Mouse (Mus musculus): ENCODE measurements around the gene Defb46. TPM values are rescaled to one million over a fixed set of nuclear protein-coding genes. Genes with fewer than 3 reads are reported as not detected.

Defb46 gene
- polyA plus RNA-seq (2015; fragmentation: Nextera tagmentation; extraction: Ambion mirVana) = not detected in 2 replicates

DNA sequence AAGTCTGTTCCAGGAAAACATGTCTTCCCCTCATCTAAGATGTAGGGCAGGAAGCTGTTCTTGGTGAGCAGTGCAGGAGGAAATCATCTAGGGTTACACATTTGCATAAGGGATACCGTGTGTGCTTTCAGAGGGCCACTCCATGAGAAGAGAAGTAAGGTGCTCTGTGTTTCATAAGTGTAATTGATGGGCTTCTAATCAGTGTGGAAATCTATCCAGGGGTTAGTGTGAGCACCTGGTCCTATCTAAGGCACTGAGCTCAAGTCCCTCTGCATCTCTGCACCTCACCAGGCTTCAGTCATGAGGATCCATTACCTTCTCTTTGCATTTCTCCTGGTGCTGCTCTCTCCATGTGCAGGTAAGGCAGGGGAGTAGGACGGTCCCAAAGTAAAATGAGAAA lies at the start of gene Defb46:
Gene Defb46 (plus strand): TSS at position 301 of the 400 bp plus-strand sequence.
- Histone ChIP-seq H3K9ac (replicated peaks) (no peak within 1 kb of the TSS), H3K36me3 (no peaks in the 10 kb centered on the region), H3K27me3 (no peaks in the 10 kb centered on the region), H3K27ac (replicated peaks) (no peak within 1 kb of the TSS), H3K9me3 (no peaks in the 10 kb centered on the region), H3K4me3 (no peak within 1 kb of the TSS), H3K4me1 (no peaks in the 10 kb centered on the region), H3K4me2 (replicated peaks) (no peak within 1 kb of the TSS)
- no peak for ATAC-seq (replicated peaks)
- 81% methylated on average over 2 of the region's 2 CpGs for WGBS

DNA sequence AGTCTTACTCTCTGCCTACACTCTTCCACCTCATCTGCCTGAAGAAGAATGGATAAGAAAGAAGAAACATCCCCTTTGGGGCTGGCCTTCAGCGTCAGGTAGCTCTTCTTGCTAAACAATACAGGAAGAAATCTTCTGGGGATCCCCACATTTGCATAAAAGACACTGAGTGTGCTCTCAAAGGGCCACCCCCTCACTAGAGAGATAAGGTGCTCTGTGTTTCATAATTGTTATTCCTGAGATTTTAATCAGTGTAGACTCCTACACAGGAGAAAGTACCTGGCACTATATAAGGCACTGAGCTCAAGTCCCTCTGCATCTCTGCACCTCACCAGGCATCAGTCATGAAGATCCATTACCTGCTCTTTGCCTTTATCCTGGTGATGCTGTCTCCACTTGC lies 14.6 kb upstream of the Defb46 start, which contains the start of gene Defb6:
Gene Defb6 (plus strand): TSS at position 318 of the 400 bp plus-strand sequence.
- no peak for ATAC-seq (replicated peaks)

DNA sequence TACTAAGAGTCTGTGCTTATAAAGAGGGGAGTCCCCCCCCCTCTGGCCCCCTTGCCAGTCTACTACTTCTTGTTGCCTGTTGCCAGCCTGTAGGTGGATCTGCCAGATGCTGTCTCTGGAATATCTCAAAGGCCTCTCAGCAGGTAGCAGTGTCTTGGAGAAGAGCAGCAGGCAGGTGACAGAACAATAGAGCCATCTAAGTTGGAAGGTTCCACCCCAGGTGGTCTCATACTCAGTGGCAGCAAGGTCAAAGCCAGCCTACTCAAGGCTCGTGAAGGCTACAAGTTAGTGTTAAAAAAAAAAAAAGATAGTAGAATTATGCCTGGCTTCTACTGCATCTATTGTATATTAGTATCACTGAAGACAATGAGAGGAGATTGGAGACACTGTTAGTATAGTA lies 1.6 kb upstream of the Defb46 start:
- Histone ChIP-seq H3K9ac (replicated peaks) (no peak overlapping the region), H3K36me3 (no peaks in the 10 kb centered on the region), H3K4me2 (replicated peaks) (no peak overlapping the region), H3K27ac (replicated peaks) (no peak overlapping the region), H3K4me1 (no peaks in the 10 kb centered on the region), H3K4me3 (no peak overlapping the region), H3K9me3 (no peaks in the 10 kb centered on the region), H3K27me3 (no peaks in the 10 kb centered on the region)
- ATAC-seq (replicated peaks) = no peak
- WGBS = 63% methylated on average over 1 of the region's 1 CpGs

More for the DNA sequence above, 14.6 kb upstream of the Defb46 start, which contains the start of gene Defb6:
- no peak within 1 kb of the TSS for H3K4me2 ChIP-seq (replicated peaks)
- no peak within 1 kb of the TSS for H3K9ac ChIP-seq (replicated peaks)
- H3K4me1 ChIP-seq = no peaks in the 10 kb centered on the region
- no peaks in the 10 kb centered on the region for H3K27me3 ChIP-seq
- no peak within 1 kb of the TSS for H3K4me3 ChIP-seq
- WGBS = 52% methylated on average over 1 of the region's 1 CpGs
- H3K36me3 ChIP-seq = no peaks in the 10 kb centered on the region
- no peaks in the 10 kb centered on the region for H3K9me3 ChIP-seq
- no peak within 1 kb of the TSS for H3K27ac ChIP-seq (replicated peaks)

DNA sequence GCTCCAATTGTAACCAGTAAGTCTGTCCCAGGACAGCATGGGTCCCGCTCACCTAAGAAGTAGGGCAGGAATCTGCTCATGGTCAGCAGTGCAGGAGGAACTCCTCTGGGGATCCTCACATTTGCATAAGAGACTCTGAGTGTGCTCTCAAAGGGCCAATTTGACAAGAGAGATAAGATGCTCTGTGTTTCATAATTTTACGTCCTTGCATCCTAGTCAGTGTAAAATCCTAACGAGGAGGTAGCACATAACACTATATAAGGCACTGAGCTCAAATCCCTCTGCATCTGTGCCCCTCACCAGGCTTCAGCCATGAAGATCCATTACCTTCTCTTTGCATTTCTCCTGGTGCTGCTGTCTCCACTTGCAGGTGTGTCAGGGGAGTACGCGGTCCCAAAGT lies 7.6 kb downstream of the Defb46 start, which contains the start of gene Defb5:
Gene Defb5 (plus strand): TSS at position 301 of the 400 bp plus-strand sequence.
- H3K36me3 ChIP-seq = no peaks in the 10 kb centered on the region
- H3K4me1 ChIP-seq = no peaks in the 10 kb centered on the region
- H3K4me3 ChIP-seq = no peak within 1 kb of the TSS
- WGBS = 95% methylated on average over 5 of the region's 5 CpGs
- H3K27me3 ChIP-seq = no peaks in the 10 kb centered on the region
- H3K9me3 ChIP-seq = no peaks in the 10 kb centered on the region
- no peak within 1 kb of the TSS for H3K9ac ChIP-seq (replicated peaks)
- no peak for ATAC-seq (replicated peaks)
- no peak within 1 kb of the TSS for H3K27ac ChIP-seq (replicated peaks)
- H3K4me2 ChIP-seq (replicated peaks) = no peak within 1 kb of the TSS

DNA sequence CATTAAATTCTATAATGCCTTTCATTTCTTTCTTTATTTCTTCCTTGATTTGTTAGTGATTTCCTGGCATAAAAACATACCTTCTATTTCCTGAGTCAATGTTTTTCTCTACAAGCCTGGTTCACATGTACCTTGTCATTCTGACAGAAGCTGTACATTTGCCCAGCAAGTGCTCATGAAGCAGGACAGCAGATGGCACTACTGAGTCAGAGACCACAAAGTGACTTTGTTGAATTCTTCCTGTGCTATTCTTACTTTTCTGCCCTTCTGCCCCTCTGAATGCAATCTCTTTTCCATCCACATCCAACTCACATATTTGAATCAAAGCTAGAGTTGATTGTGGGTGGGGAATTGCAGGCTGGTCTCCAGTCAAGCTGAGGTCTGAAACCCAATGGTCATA lies 18.4 kb downstream of the Defb46 start:
- Histone ChIP-seq H3K9ac (replicated peaks) (no peak overlapping the region), H3K4me2 (replicated peaks) (no peak overlapping the region), H3K27me3 (no peaks in the 10 kb centered on the region), H3K4me1 (no peaks in the 10 kb centered on the region), H3K36me3 (no peaks in the 10 kb centered on the region), H3K4me3 (no peak overlapping the region), H3K9me3 (no peaks in the 10 kb centered on the region), H3K27ac (replicated peaks) (no peak overlapping the region)
- no peak for ATAC-seq (replicated peaks)

DNA sequence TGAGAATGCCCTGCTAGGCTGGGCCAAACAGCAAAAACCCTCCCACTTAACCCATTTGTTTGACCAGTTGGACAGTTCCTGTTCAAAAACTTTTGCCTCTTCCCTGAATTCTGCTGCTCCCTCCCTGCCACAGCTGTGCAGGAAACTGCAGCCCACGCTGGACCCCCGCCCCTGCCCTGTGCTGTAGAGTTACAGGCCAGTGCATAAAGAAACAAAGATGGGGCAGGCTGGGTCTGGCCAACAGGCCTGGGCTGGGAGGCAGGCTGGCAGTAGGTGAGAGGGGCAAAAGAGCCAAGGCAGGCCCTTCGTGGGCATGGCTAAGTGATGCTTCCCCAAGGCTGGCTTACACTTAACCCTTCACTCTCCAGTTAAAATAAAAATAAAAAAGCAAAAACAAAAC lies 20.0 kb downstream of the Defb46 start:
- Histone ChIP-seq H3K9me3 (no peaks in the 10 kb centered on the region), H3K4me3 (no peak overlapping the region), H3K4me1 (no peaks in the 10 kb centered on the region), H3K27me3 (no peaks in the 10 kb centered on the region), H3K27ac (replicated peaks) (no peak overlapping the region), H3K9ac (replicated peaks) (no peak overlapping the region), H3K36me3 (no peaks in the 10 kb centered on the region), H3K4me2 (replicated peaks) (no peak overlapping the region)
- ATAC-seq (replicated peaks) = no peak
- WGBS = 55% methylated on average over 3 of the region's 3 CpGs

Other genes with a start within 250 kb of the Defb46 start
- gene Defb37, start 248.9 kb upstream of the Defb46 start, polyA plus RNA-seq (2015; fragmentation: Nextera tagmentation; extraction: Ambion mirVana) = not detected in 2 replicates
- gene Defb38, start 213.3 kb upstream of the Defb46 start, polyA plus RNA-seq (2015; fragmentation: Nextera tagmentation; extraction: Ambion mirVana) = not detected in 2 replicates
- not detected in 2 replicates for gene Defb39, start 175.1 kb upstream of the Defb46 start, polyA plus RNA-seq (2015; fragmentation: Nextera tagmentation; extraction: Ambion mirVana)
- not detected in 2 replicates for gene Defb12, start 125.1 kb upstream of the Defb46 start, polyA plus RNA-seq (2015; fragmentation: Nextera tagmentation; extraction: Ambion mirVana)
- not detected in 2 replicates for gene Defb34, start 116.2 kb upstream of the Defb46 start, polyA plus RNA-seq (2015; fragmentation: Nextera tagmentation; extraction: Ambion mirVana)
- not detected in 2 replicates for gene Gm45826, start 99.1 kb upstream of the Defb46 start, polyA plus RNA-seq (2015; fragmentation: Nextera tagmentation; extraction: Ambion mirVana)
- not detected in 2 replicates for gene Defb14, start 45.6 kb upstream of the Defb46 start, polyA plus RNA-seq (2015; fragmentation: Nextera tagmentation; extraction: Ambion mirVana)
- gene Defb4, start 41.2 kb upstream of the Defb46 start, polyA plus RNA-seq (2015; fragmentation: Nextera tagmentation; extraction: Ambion mirVana) = not detected in 2 replicates
- gene Defb6, start 14.4 kb upstream of the Defb46 start, polyA plus RNA-seq (2015; fragmentation: Nextera tagmentation; extraction: Ambion mirVana) = not detected in 2 replicates
- not detected in 2 replicates for gene Defb5, start 7.7 kb downstream of the Defb46 start, polyA plus RNA-seq (2015; fragmentation: Nextera tagmentation; extraction: Ambion mirVana)
- not detected in 2 replicates for gene Defb3, start 53.4 kb downstream of the Defb46 start, polyA plus RNA-seq (2015; fragmentation: Nextera tagmentation; extraction: Ambion mirVana)
- not detected in 2 replicates for gene Defb8, start 207.7 kb downstream of the Defb46 start, polyA plus RNA-seq (2015; fragmentation: Nextera tagmentation; extraction: Ambion mirVana)

Data from forebrain, embryonic 15.5 days (tissue).